Mouse (Mus musculus) heart, adult 2 months (tissue): Measurements from ENCODE around the gene Scd1. TPM values are rescaled to one million over a fixed set of nuclear protein-coding genes. Genes with fewer than 3 reads are reported as not detected.

Experiments used
- DNase-seq, 2 experiments: peaks; one replicate each; pipeline ENCODE4 v3.0.0; 2021
- H3K27ac ChIP-seq: fragments of 200-600 bp; 2 replicates; pipeline ENCODE4 v1.8.1; 2022
- H3K27me3 ChIP-seq: fragments of 200-500 bp; 2 replicates; pipeline ENCODE4 v1.6.1; 2012; ENCODE audit warnings: mild to moderate bottlenecking, low read length, inconsistent platforms, mixed read lengths; ENCODE audit not compliant: control insufficient read depth, insufficient read depth
- H3K36me3 ChIP-seq: fragments of 200-500 bp; 2 replicates; pipeline ENCODE4 v1.6.1; 2012; ENCODE audit warnings: low read length, inconsistent platforms; ENCODE audit not compliant: control insufficient read depth, insufficient read depth
- H3K4me1 ChIP-seq: fragments of 200-500 bp; 2 replicates; pipeline ENCODE4 v1.6.1; 2011; ENCODE audit warnings: low read length; ENCODE audit not compliant: control insufficient read depth, insufficient read depth
- H3K4me3 ChIP-seq: fragments of 200-600 bp; 2 replicates; pipeline ENCODE4 v1.8.1; 2022
- H3K79me2 ChIP-seq: fragments of 200-500 bp; replicated peaks from 2 replicates; pipeline ENCODE4 v1.6.1; 2012; ENCODE audit warnings: mild to moderate bottlenecking, inconsistent platforms, low read length, moderate library complexity, mixed read lengths; ENCODE audit not compliant: control insufficient read depth, insufficient read depth
- H3K9ac ChIP-seq: fragments of 200-500 bp; 2 replicates; pipeline ENCODE4 v1.6.1; 2012; ENCODE audit warnings: low read depth, mild to moderate bottlenecking, control low read depth, inconsistent platforms, low read length, mixed read lengths
- CTCF ChIP-seq: fragments of 200-600 bp; IDR thresholded peaks from 2 replicates; pipeline ENCODE4 v1.8.1; 2022; ENCODE audit warnings: antibody characterized with exemption, mild to moderate bottlenecking, moderate library complexity
- EP300 ChIP-seq: fragments of 200-500 bp; IDR thresholded peaks from 2 replicates; pipeline ENCODE4 v1.6.1; 2011; ENCODE audit warnings: low read depth, low read length, control low read depth; ENCODE audit not compliant: insufficient read depth
- POLR2A ChIP-seq: fragments of 200-500 bp; IDR thresholded peaks from 2 replicates; pipeline ENCODE4 v1.6.1; 2011; ENCODE audit warnings: mild to moderate bottlenecking, low read depth, low read length, control low read depth; ENCODE audit not compliant: insufficient read depth
- WGBS: fragments of 180-500 bp; shearing (Covaris S2); methylation state at CpG from one replicate; pipeline ENCODE4 v1.1.7; 2018; 5-methylcytosine and 5-hydroxymethylcytosine counted together
- intact Hi-C: fragments of 180-260 bp; cut with DNase I; formaldehyde crosslinking; loops from one replicate; pipeline ENCODE4 v1.15.1; 2025
- polyA plus RNA-seq: library from polyadenylated mRNA; depleted of rRNA; stranded (reverse); fragments of >200 nt; gene quantifications from 2 replicates; pipeline ENCODE4 v1.2.3, GENCODE M21; 2012
- total RNA-seq, 2 experiments: library from RNA; stranded (reverse); gene quantifications; 2 replicates each; pipeline ENCODE4 v1.2.3; 2021

Scd1 gene
- total and polyA plus RNA-seq, 3 experiments = 25.9 to 1,844 (median 31.7) TPM

DNA sequence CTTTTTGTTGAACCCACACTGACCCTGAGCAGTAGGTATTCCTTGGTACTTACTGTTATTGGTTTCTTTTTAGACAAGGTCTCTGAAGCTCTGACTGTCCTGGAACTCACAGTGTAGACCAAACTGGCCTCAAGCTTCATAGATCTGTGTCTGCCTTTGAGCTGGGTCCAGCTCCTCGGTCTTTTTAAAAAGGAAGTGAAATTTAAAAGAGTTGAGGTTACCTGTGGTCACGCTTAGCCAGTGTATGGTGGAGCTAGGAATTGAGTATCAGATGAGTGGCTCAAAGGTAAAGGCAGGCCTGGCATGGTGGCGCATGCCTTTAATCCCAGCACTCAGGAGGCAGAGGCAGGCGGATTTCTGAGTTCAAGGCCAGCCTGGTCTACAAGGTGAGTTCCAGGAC is 916 bp upstream of the Scd1 start:
- Histone ChIP-seq H3K79me2 (no peaks in the 10 kb centered on the region), H3K27me3 (no peaks in the 10 kb centered on the region), H3K27ac (peak overlapping the region; percentile 78), H3K4me3 (peak overlapping the region; percentile 48), H3K36me3 (no peaks in the 10 kb centered on the region), H3K4me1 (no peaks in the 10 kb centered on the region), H3K9ac (no peak overlapping the region)
- intact Hi-C loops = loop anchor here (5.0 kb wide), 1 partner anchor 91 kb away; no protein-coding TSS in a partner anchor
- 80% methylated on average over 4 of the region's 4 CpGs for WGBS
- DNase-seq = no peak
- TF ChIP-seq POLR2A (no peak), CTCF (no peak), EP300 (no peak)

- H3K36me3 ChIP-seq = no peaks in the 10 kb centered on the region
- H3K4me1 ChIP-seq = no peaks in the 10 kb centered on the region
- H3K27me3 ChIP-seq = no peaks in the 10 kb centered on the region
- peak overlapping the region; percentile 48 for H3K4me3 ChIP-seq
- DNase-seq = peak; percentile 72 to 86
- TF ChIP-seq POLR2A (peak; percentile 38; the same call in 1 of the 2 replicates), CTCF (no peak), EP300 (0 out of 2 replicates have a peak, but pooled peaks have one; percentile 19)
- H3K79me2 ChIP-seq = no peaks in the 10 kb centered on the region
- intact Hi-C loops = loop anchor here (5.0 kb wide), 1 partner anchor 91 kb away; no protein-coding TSS in a partner anchor
- under 1% methylated on average over 14 of the region's 14 CpGs for WGBS
- peak overlapping the region; percentile 78 for H3K27ac ChIP-seq
- H3K9ac ChIP-seq = peak overlapping the region; percentile 2; the same call in 1 of the 2 replicates
Measured at GRCm38 (mm10) chr19:44408223-44408545, 505 bp upstream of the Scd1 start.

- intact Hi-C loops = no loop called here
- Histone ChIP-seq H3K36me3 (no peaks in the 10 kb centered on the region), H3K27me3 (no peaks in the 10 kb centered on the region), H3K79me2 (no peaks in the 10 kb centered on the region), H3K4me3 (no peak overlapping the region), H3K4me1 (no peaks in the 10 kb centered on the region), H3K27ac (no peak overlapping the region), H3K9ac (no peak overlapping the region)
- TF ChIP-seq CTCF = no peak
- no peak for TF ChIP-seq POLR2A
- TF ChIP-seq EP300 = no peak
- no peak for DNase-seq
- WGBS = 86% methylated on average over 6 of the region's 6 CpGs
Measured at GRCm38 (mm10) chr19:44403546-44403945, 4.1 kb downstream of the Scd1 start.

DNA sequence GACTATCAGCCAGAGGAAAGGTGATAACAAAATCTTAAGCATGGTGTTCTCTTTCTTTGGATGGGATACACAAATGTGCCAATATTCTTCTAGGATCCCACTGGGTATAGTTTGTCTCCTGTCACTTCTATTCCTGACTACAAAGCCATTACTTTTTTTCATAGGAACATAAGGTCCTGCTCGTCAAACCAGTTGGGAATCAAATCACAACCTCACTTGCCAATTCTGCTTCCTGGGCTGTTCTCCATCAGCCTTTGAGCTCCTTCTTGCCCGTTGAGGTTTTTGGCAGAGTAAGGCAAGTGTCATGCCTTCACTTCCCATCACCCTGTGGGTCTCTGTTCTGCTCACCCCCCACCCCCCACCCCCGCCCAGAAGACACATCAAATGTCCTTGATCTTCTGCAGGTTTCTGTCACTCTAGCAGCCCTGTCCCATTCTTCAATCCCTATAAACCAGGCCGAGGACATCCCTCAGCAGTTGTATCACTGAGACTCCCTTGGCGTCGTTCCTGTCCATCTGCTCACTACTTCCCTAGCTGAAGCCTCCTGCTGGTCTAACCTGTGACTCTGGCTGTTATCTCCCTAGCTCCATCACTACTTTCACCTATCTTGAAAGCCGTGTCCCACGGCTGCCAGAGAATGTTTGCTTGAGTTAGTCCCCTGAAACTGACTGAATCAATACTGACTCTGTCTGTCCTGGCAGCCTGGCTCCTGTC is 7.0 kb downstream of the Scd1 start:
- intact Hi-C loops = no loop called here
- H3K9ac ChIP-seq = no peak overlapping the region
- no peaks in the 10 kb centered on the region for H3K79me2 ChIP-seq
- no peak for DNase-seq
- no peak overlapping the region for H3K4me3 ChIP-seq
- TF ChIP-seq EP300 (no peak), POLR2A (no peak), CTCF (no peak)
- no peak overlapping the region for H3K27ac ChIP-seq
- WGBS = 71% methylated on average over 8 of the region's 8 CpGs
- H3K36me3 ChIP-seq = no peaks in the 10 kb centered on the region
- H3K4me1 ChIP-seq = no peaks in the 10 kb centered on the region
- H3K27me3 ChIP-seq = no peaks in the 10 kb centered on the region

DNA sequence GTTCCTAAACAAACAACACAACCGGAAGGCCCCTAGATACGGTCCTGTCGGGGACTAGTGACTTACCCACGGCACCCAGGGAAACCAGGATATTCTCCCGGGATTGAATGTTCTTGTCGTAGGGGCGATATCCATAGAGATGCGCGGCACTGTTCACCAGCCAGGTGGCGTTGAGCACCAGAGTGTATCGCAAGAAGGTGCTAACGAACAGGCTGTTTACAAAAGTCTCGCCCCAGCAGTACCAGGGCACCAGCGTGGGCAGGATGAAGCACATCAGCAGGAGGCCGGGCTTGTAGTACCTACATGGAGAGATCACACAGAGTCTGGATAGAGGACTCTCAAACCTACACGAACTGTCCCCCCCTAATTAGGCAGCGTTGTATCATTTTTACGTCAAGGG is 7.6 kb downstream of the Scd1 start:
- intact Hi-C loops = no loop called here
- Histone ChIP-seq H3K27ac (no peak overlapping the region), H3K36me3 (no peaks in the 10 kb centered on the region), H3K4me3 (no peak overlapping the region), H3K4me1 (no peaks in the 10 kb centered on the region), H3K79me2 (no peaks in the 10 kb centered on the region), H3K9ac (no peak overlapping the region), H3K27me3 (no peaks in the 10 kb centered on the region)
- 92% methylated on average over 18 of the region's 18 CpGs for WGBS
- no peak for TF ChIP-seq POLR2A
- no peak for TF ChIP-seq EP300
- TF ChIP-seq CTCF = no peak
- no peak for DNase-seq

- TF ChIP-seq POLR2A = no peak
- no peak for TF ChIP-seq EP300
- no peak for TF ChIP-seq CTCF
- WGBS = 67% methylated on average over 5 of the region's 5 CpGs
- Histone ChIP-seq H3K27ac (no peak overlapping the region), H3K27me3 (no peaks in the 10 kb centered on the region), H3K9ac (no peak overlapping the region), H3K36me3 (no peaks in the 10 kb centered on the region), H3K79me2 (no peaks in the 10 kb centered on the region), H3K4me3 (no peak overlapping the region), H3K4me1 (no peaks in the 10 kb centered on the region; the same call in 1 of the 2 replicates)
- intact Hi-C loops = no loop called here
- DNase-seq = no peak
Measured at GRCm38 (mm10) chr19:44396742-44397141, 10.9 kb downstream of the Scd1 start.
